Mouse (Mus musculus): ENCODE results near the gene Slc38a10. TPM values are rescaled to one million over a fixed set of nuclear protein-coding genes. Genes with fewer than 3 reads are reported as not detected.

Slc38a10 gene
- polyA plus RNA-seq, 1 experiment: 107 TPM

DNA sequence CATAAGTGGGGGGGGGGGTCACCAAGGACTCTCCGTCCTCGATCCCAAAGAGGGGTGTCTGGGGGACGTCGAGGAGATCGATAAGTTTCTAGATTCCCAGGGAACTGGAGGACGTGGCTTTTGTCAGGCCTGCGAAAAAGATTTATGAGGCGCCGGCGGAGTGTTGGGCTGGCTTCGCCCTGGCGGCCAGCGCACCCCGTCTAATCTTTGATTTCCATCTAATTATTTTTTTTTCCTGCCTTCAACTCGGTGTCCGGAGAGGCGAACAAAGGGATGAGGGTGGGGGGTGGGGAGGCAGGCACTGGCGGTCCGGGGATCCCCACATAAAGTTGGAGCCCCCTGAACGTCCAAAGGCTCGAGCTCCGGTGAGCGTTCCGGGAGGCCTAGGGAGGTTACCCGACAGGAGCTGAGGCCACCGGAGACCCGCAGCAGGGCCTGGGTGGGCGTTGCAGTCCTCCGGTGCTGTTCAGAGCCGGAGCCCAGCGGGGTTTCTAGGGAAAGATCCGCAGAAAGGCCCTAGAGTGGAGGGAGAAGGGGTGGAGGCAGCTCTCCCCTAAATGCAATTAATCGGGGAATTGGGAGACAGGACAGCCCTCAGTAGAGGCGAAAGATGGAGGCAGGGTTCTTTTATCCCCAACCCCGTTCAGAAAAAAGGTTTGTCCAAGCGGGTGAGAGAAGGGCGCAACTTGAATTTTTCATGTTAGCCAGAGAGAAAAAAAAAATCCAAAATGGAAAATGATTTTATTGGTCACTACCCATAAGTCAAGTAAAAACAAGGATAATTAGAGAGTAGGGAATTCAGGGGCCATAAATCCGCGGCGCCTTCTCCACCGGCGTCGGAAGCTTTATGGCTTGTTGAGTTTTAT lies 36.3 kb upstream of the Slc38a10 start:
- Histone ChIP-seq H3K27ac (ENCODE audit: insufficient read depth, low read length) (peak overlapping the region; percentile 81), H3K4me1 (ENCODE audit: control insufficient read depth, insufficient read depth, low read length) (peaks cover 10% of the 10 kb centered on the region; the same call in 1 of the 2 replicates), H3K4me3 (ENCODE audit: insufficient read depth, low read length) (peak overlapping the region; percentile 94)
- TF ChIP-seq POLR2A (IDR thresholded peaks at IDR 0.05; ENCODE audit: low read depth, low read length) (no peak), CTCF (IDR thresholded peaks at IDR 0.05; ENCODE audit: borderline replicate concordance, insufficient read depth, low read length) (no peak)

DNA sequence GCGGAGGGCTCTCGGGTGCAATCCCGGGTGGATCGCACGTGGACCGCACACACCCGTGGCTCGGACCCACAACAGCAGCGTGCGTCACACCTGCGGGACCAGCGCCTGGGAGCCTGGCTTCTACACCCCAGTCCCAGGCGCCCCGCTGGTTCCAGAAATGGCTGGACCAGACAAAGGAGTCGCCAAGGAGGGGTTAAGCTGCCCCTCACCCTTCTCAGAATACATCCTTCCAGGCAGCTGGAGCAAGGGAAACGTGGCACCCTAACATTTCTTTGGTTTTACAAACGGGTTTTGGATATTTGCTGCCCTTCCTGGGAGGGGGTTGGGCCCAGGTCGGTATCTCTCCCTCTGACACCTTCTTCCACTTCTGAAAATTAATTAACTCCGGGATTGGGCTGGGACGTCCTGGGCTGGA lies 35.7 kb upstream of the Slc38a10 start:
- H3K4me3 ChIP-seq (ENCODE audit: insufficient read depth, low read length): peak overlapping the region; percentile 94
- TF ChIP-seq CTCF (IDR thresholded peaks at IDR 0.05; ENCODE audit: borderline replicate concordance, insufficient read depth, low read length) (no peak), POLR2A (IDR thresholded peaks at IDR 0.05; ENCODE audit: low read depth, low read length) (no peak)
- peak overlapping the region; percentile 81 for H3K27ac ChIP-seq (ENCODE audit: insufficient read depth, low read length)
- H3K4me1 ChIP-seq (ENCODE audit: control insufficient read depth, insufficient read depth, low read length): peaks cover 10% of the 10 kb centered on the region; the same call in 1 of the 2 replicates

DNA sequence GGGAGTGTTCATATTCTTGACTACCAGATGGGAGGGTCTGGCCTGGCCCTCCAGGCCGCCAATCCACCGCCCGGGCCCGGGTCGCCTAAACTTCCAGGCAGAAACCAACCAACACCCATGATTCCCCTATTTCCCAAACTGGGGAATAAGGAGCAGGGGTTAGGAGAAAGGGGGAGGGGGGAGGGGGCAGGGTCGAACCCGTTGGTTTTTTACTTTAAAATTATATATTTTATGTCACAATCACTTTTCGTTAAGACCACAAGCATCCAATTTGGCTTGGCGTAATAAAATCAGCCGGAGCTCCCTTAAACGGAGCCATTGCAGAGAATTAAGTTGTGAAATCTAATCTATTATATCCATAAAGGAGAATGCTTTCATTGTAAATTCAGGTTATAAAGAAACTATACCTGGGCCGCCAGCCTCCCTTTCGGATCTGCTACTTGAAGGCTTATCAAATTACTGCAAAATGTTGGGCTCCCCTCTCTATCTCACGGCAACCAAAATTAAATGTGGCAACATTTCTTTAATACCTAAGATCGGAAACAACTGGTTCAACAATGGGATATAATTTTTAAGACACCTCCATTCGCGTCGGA lies 35.1 kb upstream of the Slc38a10 start:
- TF ChIP-seq POLR2A (IDR thresholded peaks at IDR 0.05; ENCODE audit: low read depth, low read length): no peak
- TF ChIP-seq CTCF (IDR thresholded peaks at IDR 0.05; ENCODE audit: borderline replicate concordance, insufficient read depth, low read length): no peak
- peak overlapping the region; percentile 81 for H3K27ac ChIP-seq (ENCODE audit: insufficient read depth, low read length)
- peaks cover 10% of the 10 kb centered on the region; the same call in 1 of the 2 replicates for H3K4me1 ChIP-seq (ENCODE audit: control insufficient read depth, insufficient read depth, low read length)
- peak overlapping the region; percentile 94 for H3K4me3 ChIP-seq (ENCODE audit: insufficient read depth, low read length)

DNA sequence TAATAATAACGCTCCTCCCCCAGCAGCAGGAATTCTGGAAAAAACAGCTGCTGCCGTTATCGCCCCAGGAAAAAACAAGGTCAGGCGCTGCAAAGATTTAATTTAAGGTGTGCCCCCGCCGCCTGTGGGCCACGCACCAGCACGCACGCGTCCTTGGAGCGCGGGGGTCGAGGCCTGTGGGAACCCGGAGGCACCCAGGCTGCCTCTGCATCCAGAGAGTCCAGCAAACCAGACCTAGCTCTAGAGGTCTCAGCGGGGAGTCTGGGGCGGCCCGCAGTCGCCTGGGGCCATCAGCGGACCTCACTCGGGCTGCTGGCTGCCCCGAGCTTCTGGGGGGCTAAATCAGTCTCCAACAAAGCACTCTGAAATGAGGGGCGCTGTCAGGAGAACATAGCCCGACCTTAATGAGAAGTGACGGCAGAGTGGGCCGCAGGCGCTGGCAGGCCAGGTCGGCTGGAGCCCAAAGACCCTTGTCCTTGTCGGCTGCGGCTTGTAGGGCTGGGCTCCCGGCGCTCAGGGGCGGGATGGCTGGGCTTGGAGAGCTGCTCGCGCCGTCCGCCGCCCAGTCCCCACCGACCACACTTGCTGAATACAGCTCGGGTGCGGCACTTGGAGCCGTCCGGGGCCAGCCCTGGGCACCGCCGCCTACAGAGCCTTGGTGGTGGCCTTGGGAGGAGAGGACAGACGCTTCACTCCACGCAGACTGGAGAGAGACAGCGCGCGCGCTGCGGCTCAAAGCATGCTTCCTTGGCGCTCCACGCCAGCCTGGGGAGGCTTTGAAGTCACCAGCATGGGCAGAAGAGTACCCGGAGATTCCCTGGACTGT lies 34.4 kb upstream of the Slc38a10 start:
- peaks cover 5% of the 10 kb centered on the region; the same call in 1 of the 2 replicates for H3K4me1 ChIP-seq (ENCODE audit: control insufficient read depth, insufficient read depth, low read length)
- TF ChIP-seq CTCF (IDR thresholded peaks at IDR 0.05; ENCODE audit: borderline replicate concordance, insufficient read depth, low read length): no peak
- peak overlapping the region; percentile 94 for H3K4me3 ChIP-seq (ENCODE audit: insufficient read depth, low read length)
- H3K27ac ChIP-seq (ENCODE audit: insufficient read depth, low read length): peak overlapping the region; percentile 30; the same call in 1 of the 2 replicates

- TF ChIP-seq CTCF (IDR thresholded peaks at IDR 0.05; ENCODE audit: borderline replicate concordance, insufficient read depth, low read length) (no peak), POLR2A (IDR thresholded peaks at IDR 0.05; ENCODE audit: low read depth, low read length) (no peak)
- Histone ChIP-seq H3K4me3 (ENCODE audit: insufficient read depth, low read length) (peak overlapping the region; percentile 94; the same call in 1 of the 2 replicates), H3K27ac (ENCODE audit: insufficient read depth, low read length) (no peak overlapping the region), H3K4me1 (ENCODE audit: control insufficient read depth, insufficient read depth, low read length) (0 out of 2 replicates have a peak, but pooled peaks cover 4% of the 10 kb centered on the region)
Measured at GRCm38 (mm10) chr11:120184371-120185315, 33.5 kb upstream of the Slc38a10 start.

GRCm38 (mm10) chr11:120183708-120184107 lies 32.6 kb upstream of the Slc38a10 start:
- 0 out of 2 replicates have a peak, but pooled peaks cover 4% of the 10 kb centered on the region for H3K4me1 ChIP-seq (ENCODE audit: control insufficient read depth, insufficient read depth, low read length)
- H3K27ac ChIP-seq (ENCODE audit: insufficient read depth, low read length): no peak overlapping the region
- H3K4me3 ChIP-seq (ENCODE audit: insufficient read depth, low read length): no peak overlapping the region
- no peak for TF ChIP-seq POLR2A (IDR thresholded peaks at IDR 0.05; ENCODE audit: low read depth, low read length)
- no peak for TF ChIP-seq CTCF (IDR thresholded peaks at IDR 0.05; ENCODE audit: borderline replicate concordance, insufficient read depth, low read length)

DNA sequence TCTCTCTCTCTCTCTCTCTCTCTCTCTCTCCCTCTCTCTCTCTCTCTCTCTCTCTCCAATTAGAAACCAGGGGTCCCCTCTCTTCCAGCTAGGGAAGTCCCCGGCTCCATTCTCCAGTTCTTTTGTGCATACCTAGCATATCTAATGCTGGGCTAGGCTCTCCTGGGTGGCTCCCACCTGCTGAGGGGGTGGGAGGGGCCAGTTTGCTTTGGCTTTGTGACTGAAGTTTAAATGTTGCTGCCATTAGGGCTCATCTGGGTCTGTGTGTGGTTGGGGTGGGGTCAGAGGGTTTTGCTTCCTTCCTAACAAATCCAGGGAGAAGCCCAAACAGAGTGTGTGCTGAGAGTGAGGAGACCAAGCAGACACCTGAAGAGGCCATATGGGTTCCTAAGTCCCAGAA lies 32.0 kb upstream of the Slc38a10 start:
- 0 out of 2 replicates have a peak, but pooled peaks cover 4% of the 10 kb centered on the region for H3K4me1 ChIP-seq (ENCODE audit: control insufficient read depth, insufficient read depth, low read length)
- H3K4me3 ChIP-seq (ENCODE audit: insufficient read depth, low read length): no peak overlapping the region
- TF ChIP-seq CTCF (IDR thresholded peaks at IDR 0.05; ENCODE audit: borderline replicate concordance, insufficient read depth, low read length) (no peak), POLR2A (IDR thresholded peaks at IDR 0.05; ENCODE audit: low read depth, low read length) (no peak)
- no peak overlapping the region for H3K27ac ChIP-seq (ENCODE audit: insufficient read depth, low read length)

GRCm38 (mm10) chr11:120182396-120183030 lies 31.4 kb upstream of the Slc38a10 start:
- Histone ChIP-seq H3K4me3 (ENCODE audit: insufficient read depth, low read length) (no peak overlapping the region), H3K27ac (ENCODE audit: insufficient read depth, low read length) (no peak overlapping the region), H3K4me1 (ENCODE audit: control insufficient read depth, insufficient read depth, low read length) (0 out of 2 replicates have a peak, but pooled peaks cover 4% of the 10 kb centered on the region)
- TF ChIP-seq POLR2A (IDR thresholded peaks at IDR 0.05; ENCODE audit: low read depth, low read length) (no peak), CTCF (IDR thresholded peaks at IDR 0.05; ENCODE audit: borderline replicate concordance, insufficient read depth, low read length) (no peak)

Data from embryonic fibroblast, embryonic 13.5 days (primary cell).